Mouse (Mus musculus): Measurements from ENCODE around the gene Zbtb42. TPM values are rescaled to one million over a fixed set of nuclear protein-coding genes. Genes with fewer than 3 reads are reported as not detected.

The Zbtb42 gene
- total RNA-seq, 2 experiments from 2014 or later, result 5.0 to 9.0 TPM

GRCm38 (mm10) chr12:112683351-112683750, 4.7 kb downstream of the Zbtb42 start:
- no peak for DNase-seq

GRCm38 (mm10) chr12:112688458-112688857, 9.8 kb downstream of the Zbtb42 start:
- DNase-seq, result no peak

- peak; percentile 97 for DNase-seq
These were observed 14.8 kb downstream of the Zbtb42 start for GRCm38 (mm10) chr12:112693185-112694126.

- DNase-seq, result no peak
These were observed 15.5 kb downstream of the Zbtb42 start for GRCm38 (mm10) chr12:112694127-112694475.

GRCm38 (mm10) chr12:112696806-112697425, 18.3 kb downstream of the Zbtb42 start:
- peak; percentile 27 to 45 for DNase-seq

- no peak for DNase-seq
These were observed 21.9 kb downstream of the Zbtb42 start for GRCm38 (mm10) chr12:112700522-112700921.

GRCm38 (mm10) chr12:112702374-112703320, 24.0 kb downstream of the Zbtb42 start:
- DNase-seq, result no peak

GRCm38 (mm10) chr12:112706704-112707572, 28.3 kb downstream of the Zbtb42 start:
- DNase-seq, result peak; percentile 92 to 93

- DNase-seq, result no peak
These were observed 28.9 kb downstream of the Zbtb42 start for GRCm38 (mm10) chr12:112707573-112707869.

- DNase-seq, result no peak
These were observed 35.4 kb downstream of the Zbtb42 start for GRCm38 (mm10) chr12:112713984-112714383.

GRCm38 (mm10) chr12:112717140-112717539, 38.5 kb downstream of the Zbtb42 start:
- peak; percentile 54 to 62 for DNase-seq

- no peak for DNase-seq
These were observed 40.4 kb downstream of the Zbtb42 start for GRCm38 (mm10) chr12:112718995-112719394.

- no peak for DNase-seq
These were observed 41.6 kb downstream of the Zbtb42 start, which contains the start of gene Cep170b for GRCm38 (mm10) chr12:112720216-112720615. Gene Cep170b, plus strand, starts transcription at chr12:112720455.

- peak; percentile 62 to 64 for DNase-seq
These were observed 42.3 kb downstream of the Zbtb42 start for GRCm38 (mm10) chr12:112720890-112721423.

- DNase-seq, result peak; percentile 68 to 79
These were observed 43.0 kb downstream of the Zbtb42 start for GRCm38 (mm10) chr12:112721424-112722239.

GRCm38 (mm10) chr12:112722240-112723027, 43.8 kb downstream of the Zbtb42 start:
- DNase-seq, result peak; percentile 86

GRCm38 (mm10) chr12:112723028-112723330, 44.4 kb downstream of the Zbtb42 start:
- no peak for DNase-seq

- DNase-seq, result no peak
These were observed 44.8 kb downstream of the Zbtb42 start for GRCm38 (mm10) chr12:112723445-112723844.

GRCm38 (mm10) chr12:112724077-112724805, 45.6 kb downstream of the Zbtb42 start:
- peak; percentile 72 to 77 for DNase-seq
